ENCODE assay signal across 38 mouse cellular contexts in genomic region chr15:32182026-32182425, GRCm38 (mm10). TPM values are rescaled to one million over a fixed set of nuclear protein-coding genes. Genes with fewer than 3 reads are reported as not detected.
"Had no signal": no experiment of that assay in that cellular context is flagged by ENCODE, and none has a peak within 500 bp of the region (broad histone marks: within the 10 kb centered on the region; RNA-seq: fewer than 3 reads in every experiment).

No protein-coding gene starts in this region.

- H3K27me3 ChIP-seq: limb, embryonic 12.5 days; limb, embryonic 13.5 days; limb, embryonic 15.5 days; liver, embryonic 12.5 days; liver, embryonic 13.5 days; liver, embryonic 15.5 days; lung, embryonic 15.5 days; megakaryocyte, embryonic 14.5 days; midbrain, embryonic 12.5 days; midbrain, embryonic 13.5 days; midbrain, embryonic 15.5 days; neural tube, embryonic 12.5 days had no signal

- DNase-seq: left cerebral cortex, postnatal 4 days; liver; liver, embryonic 13.5 days; liver, postnatal 0 days; lung, adult 18-20 months; lung, adult 2 months; lung, embryonic 14.5 days; lung, postnatal 10 days; lung, postnatal 14 days; lung, postnatal 36 days; lung, postnatal 4 days; midbrain, embryonic 14.5 days had no signal

- H3K9ac ChIP-seq: limb, embryonic 12.5 days; limb, embryonic 13.5 days; limb, embryonic 15.5 days; liver, embryonic 12.5 days; liver, embryonic 13.5 days; liver, embryonic 14.5 days; liver, embryonic 15.5 days; liver, postnatal 0 days; lung, embryonic 14.5 days; lung, embryonic 15.5 days; midbrain, embryonic 12.5 days; midbrain, embryonic 13.5 days; midbrain, embryonic 15.5 days; neural tube, embryonic 12.5 days had no signal

- ATAC-seq: liver, embryonic 12.5 days; liver, postnatal 0 days; lung, postnatal 0 days; midbrain, embryonic 13.5 days; midbrain, embryonic 15.5 days; midbrain, embryonic 16.5 days had no signal

- H3K9me3 ChIP-seq: limb, embryonic 10.5 days; limb, embryonic 12.5 days; limb, embryonic 13.5 days; limb, embryonic 15.5 days; liver, embryonic 12.5 days; liver, embryonic 13.5 days; liver, embryonic 15.5 days; lung, embryonic 15.5 days; midbrain, embryonic 10.5 days; midbrain, embryonic 12.5 days; midbrain, embryonic 13.5 days; midbrain, embryonic 15.5 days; neural tube, embryonic 12.5 days had no signal

- H3K27ac ChIP-seq: limb, embryonic 10.5 days; limb, embryonic 12.5 days; limb, embryonic 13.5 days; limb, embryonic 15.5 days; liver, embryonic 12.5 days; liver, embryonic 13.5 days; liver, embryonic 14.5 days; liver, embryonic 15.5 days; lung, embryonic 15.5 days; macrophage; midbrain, embryonic 10.5 days; midbrain, embryonic 12.5 days; midbrain, embryonic 13.5 days; midbrain, embryonic 15.5 days; neural tube, embryonic 12.5 days had no signal

- H3K4me1 ChIP-seq: limb, embryonic 10.5 days; limb, embryonic 12.5 days; limb, embryonic 13.5 days; limb, embryonic 15.5 days; liver, embryonic 12.5 days; liver, embryonic 13.5 days; liver, embryonic 15.5 days; lung, embryonic 15.5 days; megakaryocyte, embryonic 14.5 days; midbrain, embryonic 10.5 days; midbrain, embryonic 12.5 days; midbrain, embryonic 13.5 days; midbrain, embryonic 15.5 days; neural tube, embryonic 12.5 days had no signal

- H3K36me3 ChIP-seq: limb, embryonic 10.5 days; limb, embryonic 12.5 days; limb, embryonic 13.5 days; limb, embryonic 15.5 days; liver, embryonic 12.5 days; liver, embryonic 13.5 days; liver, embryonic 15.5 days; lung, embryonic 15.5 days; midbrain, embryonic 10.5 days; midbrain, embryonic 12.5 days; midbrain, embryonic 13.5 days; midbrain, embryonic 15.5 days; neural tube, embryonic 12.5 days had no signal

- H3K4me3 ChIP-seq: limb, embryonic 10.5 days; limb, embryonic 12.5 days; limb, embryonic 13.5 days; limb, embryonic 15.5 days; liver, embryonic 12.5 days; liver, embryonic 13.5 days; liver, embryonic 15.5 days; lung, embryonic 15.5 days; megakaryocyte, embryonic 14.5 days; midbrain, embryonic 10.5 days; midbrain, embryonic 12.5 days; midbrain, embryonic 13.5 days; midbrain, embryonic 15.5 days; myocyte; neural tube, embryonic 12.5 days had no signal

- H3K4me2 ChIP-seq: limb, embryonic 12.5 days; limb, embryonic 13.5 days; limb, embryonic 15.5 days; liver, embryonic 11.5 days; liver, embryonic 12.5 days; liver, embryonic 13.5 days; liver, embryonic 15.5 days; lung, embryonic 14.5 days; lung, embryonic 15.5 days; midbrain, embryonic 11.5 days; midbrain, embryonic 12.5 days; midbrain, embryonic 13.5 days; midbrain, embryonic 15.5 days; neural tube, embryonic 12.5 days had no signal

RNA-seq across cellular contexts. Expression of gene Tas2r119, which starts 4.9 kb away (rescaled TPM):
- polyA plus RNA-seq: limb, embryonic 11.5 days; limb, embryonic 12.5 days; limb, embryonic 13.5 days; liver, adult 2 months; liver, embryonic 11.5 days; liver, embryonic 12.5 days; liver, embryonic 13.5 days; liver, embryonic 14.5 days; liver, embryonic 15.5 days; liver, embryonic 16.5 days; liver, postnatal 0 days; lung, adult 2 months; lung, embryonic 14.5 days; lung, embryonic 15.5 days; lung, embryonic 16.5 days; lung, postnatal 0 days; macrophage; midbrain, embryonic 10.5 days; midbrain, embryonic 11.5 days; midbrain, embryonic 12.5 days; midbrain, embryonic 13.5 days; midbrain, embryonic 14.5 days; midbrain, embryonic 15.5 days; midbrain, embryonic 16.5 days; midbrain, postnatal 0 days; myocyte; neural tube, embryonic 11.5 days; neural tube, embryonic 12.5 days had no signal
